Mouse (Mus musculus): Measurements from ENCODE around the gene Prpf19. TPM values are rescaled to one million over a fixed set of nuclear protein-coding genes. Genes with fewer than 3 reads are reported as not detected.

Prpf19 gene
- polyA plus RNA-seq (2014; fragmentation: Nextera tagmentation; extraction: Ambion mirVana), result 55.3 and 59.0 TPM in 2 replicates

DNA sequence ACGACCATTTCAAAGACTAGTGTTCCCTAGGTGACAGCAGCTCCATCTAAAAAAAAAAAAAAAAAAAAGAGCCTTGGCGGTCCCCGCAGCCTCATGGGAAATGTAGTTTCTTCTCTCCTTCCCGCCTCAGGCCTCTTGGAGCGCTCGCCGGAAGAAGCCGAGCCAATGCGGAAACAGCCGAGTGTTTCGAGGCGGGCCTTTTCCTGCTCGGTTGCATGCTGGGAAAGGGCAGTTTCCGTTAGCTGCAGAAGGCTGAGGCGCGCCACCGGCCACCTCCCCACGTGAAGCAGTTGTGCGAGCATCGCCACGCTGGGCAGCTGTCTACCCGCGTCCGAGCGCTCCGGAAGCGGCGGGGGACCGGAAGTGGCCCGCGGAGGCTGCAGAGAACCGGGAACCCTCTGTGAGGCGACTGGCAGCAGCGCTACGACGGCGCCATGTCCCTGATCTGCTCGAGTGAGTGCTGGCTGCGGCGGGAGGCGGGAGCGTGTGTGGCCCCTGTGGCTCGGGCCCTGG, at the start of gene Prpf19:
Gene Prpf19 (plus strand): TSS at position 216 of the 513 bp plus-strand sequence.
- DNase-seq (ENCODE audit: low spot score), result peak; percentile 98
- under 1% methylated on average over 43 of the region's 43 CpGs for WGBS
- peaks cover 10% of the 10 kb centered on the region for H3K36me3 ChIP-seq (ENCODE audit: control insufficient read depth, insufficient read depth, low read length)
- H3K9ac ChIP-seq (ENCODE audit: low read length), result peak within 1 kb of the TSS; percentile 94
- no peaks in the 10 kb centered on the region for H3K27me3 ChIP-seq (ENCODE audit: control insufficient read depth, insufficient read depth, low read length)
- 0 out of 2 replicates have a peak, but pooled peaks cover 6% of the 10 kb centered on the region for H3K4me1 ChIP-seq (ENCODE audit: control insufficient read depth, insufficient read depth, low read length)
- peak within 1 kb of the TSS; percentile 93 for H3K4me3 ChIP-seq (ENCODE audit: low read depth, low read length)
- H3K4me2 ChIP-seq (ENCODE audit: low read depth, severe bottlenecking), result peak within 1 kb of the TSS; percentile 76
- ATAC-seq (ENCODE audit: insufficient number of reproducible peaks, low FRiP score, low TSS enrichment, low read depth), result peak; percentile 88
- no peaks in the 10 kb centered on the region for H3K9me3 ChIP-seq (ENCODE audit: control insufficient read depth, low read length)
- peak within 1 kb of the TSS; percentile 91 for H3K27ac ChIP-seq (replicated peaks; ENCODE audit: low read depth, low read length)

DNA sequence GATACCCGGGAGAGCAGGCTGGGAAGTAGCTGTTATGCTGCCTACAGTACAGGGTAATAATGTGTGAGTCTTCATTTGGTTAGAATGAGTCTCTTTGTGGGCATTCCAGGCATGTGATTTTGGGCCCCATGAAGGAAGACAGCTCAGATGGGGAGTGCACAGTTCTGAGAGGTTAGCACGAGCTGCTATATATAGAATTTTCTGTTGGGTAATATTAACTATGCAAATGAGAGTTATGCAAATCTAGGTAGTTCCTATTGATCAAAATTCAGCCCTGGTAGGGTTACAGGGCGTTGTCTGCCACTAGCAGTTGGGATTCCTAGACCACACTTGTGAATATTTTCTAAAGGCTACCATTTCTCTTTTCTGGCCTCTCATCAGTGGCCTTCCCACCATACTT, 49.6 kb upstream of the Prpf19 start:
- Histone ChIP-seq H3K36me3 (ENCODE audit: control insufficient read depth, insufficient read depth, low read length) (no peaks in the 10 kb centered on the region), H3K4me1 (ENCODE audit: control insufficient read depth, insufficient read depth, low read length) (no peaks in the 10 kb centered on the region), H3K4me3 (ENCODE audit: low read depth, low read length) (no peak overlapping the region), H3K27me3 (ENCODE audit: control insufficient read depth, insufficient read depth, low read length) (no peaks in the 10 kb centered on the region), H3K9me3 (ENCODE audit: control insufficient read depth, low read length) (no peaks in the 10 kb centered on the region), H3K27ac (replicated peaks; ENCODE audit: low read depth, low read length) (no peak overlapping the region), H3K9ac (ENCODE audit: low read length) (no peak overlapping the region), H3K4me2 (ENCODE audit: low read depth, severe bottlenecking) (no peak overlapping the region)
- 86% methylated on average over 3 of the region's 3 CpGs for WGBS
- DNase-seq (ENCODE audit: low spot score), result no peak
- no peak for ATAC-seq (ENCODE audit: insufficient number of reproducible peaks, low FRiP score, low TSS enrichment, low read depth)

DNA sequence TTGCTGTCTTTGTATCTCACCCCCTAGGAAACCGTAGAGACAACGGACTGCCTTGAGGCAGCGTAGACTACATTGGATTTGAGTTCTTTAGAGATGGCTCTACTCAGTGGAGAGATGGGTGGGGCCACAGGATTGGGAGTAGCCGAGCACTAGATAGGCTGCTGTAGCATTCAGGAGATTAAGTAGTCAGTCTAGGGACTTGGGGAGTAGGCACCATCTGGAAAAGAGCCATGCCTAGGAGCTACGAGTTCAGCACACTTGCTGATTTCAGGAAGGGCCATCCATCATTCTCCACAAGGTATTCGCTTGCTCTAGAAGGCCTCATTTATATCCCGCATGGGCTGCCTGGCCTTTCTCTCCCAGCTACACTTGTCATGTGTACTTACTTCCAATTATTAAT, 48.9 kb upstream of the Prpf19 start:
- Histone ChIP-seq H3K4me3 (ENCODE audit: low read depth, low read length) (no peak overlapping the region), H3K27me3 (ENCODE audit: control insufficient read depth, insufficient read depth, low read length) (no peaks in the 10 kb centered on the region), H3K9me3 (ENCODE audit: control insufficient read depth, low read length) (no peaks in the 10 kb centered on the region), H3K9ac (ENCODE audit: low read length) (no peak overlapping the region), H3K36me3 (ENCODE audit: control insufficient read depth, insufficient read depth, low read length) (no peaks in the 10 kb centered on the region), H3K4me1 (ENCODE audit: control insufficient read depth, insufficient read depth, low read length) (no peaks in the 10 kb centered on the region), H3K4me2 (ENCODE audit: low read depth, severe bottlenecking) (no peak overlapping the region), H3K27ac (replicated peaks; ENCODE audit: low read depth, low read length) (no peak overlapping the region)
- ATAC-seq (ENCODE audit: insufficient number of reproducible peaks, low FRiP score, low TSS enrichment, low read depth) (no peak), DNase-seq (ENCODE audit: low spot score) (no peak)
- WGBS, result 72% methylated on average over 7 of the region's 7 CpGs

DNA sequence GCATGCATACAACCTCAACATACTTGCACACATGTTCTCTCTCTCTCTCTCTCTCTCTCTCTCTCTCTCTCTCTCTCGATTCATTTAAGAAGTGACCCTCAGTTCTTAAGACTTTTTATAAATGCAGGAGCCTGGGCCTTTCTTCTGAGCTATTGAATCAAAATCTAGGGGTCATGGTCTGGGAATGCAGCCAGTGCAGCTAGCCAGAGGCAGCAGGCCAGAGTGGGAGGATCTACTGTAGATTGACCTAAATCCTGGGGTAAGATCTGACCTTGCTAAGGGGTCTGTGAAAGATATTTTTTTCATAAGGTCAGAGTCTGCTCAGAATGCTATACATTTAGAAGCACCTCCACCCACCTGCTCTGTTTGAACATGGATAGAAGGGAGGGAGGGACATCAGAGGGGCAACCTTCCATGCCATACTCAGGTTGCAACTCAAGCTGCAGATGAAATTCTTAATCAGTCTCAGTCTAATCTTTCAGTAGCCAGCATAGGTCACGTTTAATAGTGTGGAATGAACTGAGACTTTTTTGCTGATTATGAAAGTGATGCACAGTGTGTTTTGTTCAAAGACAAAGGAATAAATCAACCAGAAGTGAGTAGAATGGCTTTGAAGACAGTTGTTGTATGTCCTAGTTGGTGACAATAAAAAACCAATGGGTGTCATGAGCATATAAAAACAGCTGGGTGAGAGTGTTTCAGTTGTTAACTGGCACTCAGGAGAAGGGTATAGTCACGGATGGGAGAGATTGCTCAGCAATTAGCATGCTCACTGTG, 47.5 kb upstream of the Prpf19 start:
- no peak for ATAC-seq (ENCODE audit: insufficient number of reproducible peaks, low FRiP score, low TSS enrichment, low read depth)
- no peak overlapping the region for H3K27ac ChIP-seq (replicated peaks; ENCODE audit: low read depth, low read length)
- WGBS, result 69% methylated on average over 3 of the region's 3 CpGs
- no peaks in the 10 kb centered on the region for H3K9me3 ChIP-seq (ENCODE audit: control insufficient read depth, low read length)
- H3K27me3 ChIP-seq (ENCODE audit: control insufficient read depth, insufficient read depth, low read length), result no peaks in the 10 kb centered on the region
- H3K4me1 ChIP-seq (ENCODE audit: control insufficient read depth, insufficient read depth, low read length), result no peaks in the 10 kb centered on the region
- no peaks in the 10 kb centered on the region for H3K36me3 ChIP-seq (ENCODE audit: control insufficient read depth, insufficient read depth, low read length)
- no peak overlapping the region for H3K4me3 ChIP-seq (ENCODE audit: low read depth, low read length)
- DNase-seq (ENCODE audit: low spot score), result no peak
- H3K9ac ChIP-seq (ENCODE audit: low read length), result no peak overlapping the region
- no peak overlapping the region for H3K4me2 ChIP-seq (ENCODE audit: low read depth, severe bottlenecking)

DNA sequence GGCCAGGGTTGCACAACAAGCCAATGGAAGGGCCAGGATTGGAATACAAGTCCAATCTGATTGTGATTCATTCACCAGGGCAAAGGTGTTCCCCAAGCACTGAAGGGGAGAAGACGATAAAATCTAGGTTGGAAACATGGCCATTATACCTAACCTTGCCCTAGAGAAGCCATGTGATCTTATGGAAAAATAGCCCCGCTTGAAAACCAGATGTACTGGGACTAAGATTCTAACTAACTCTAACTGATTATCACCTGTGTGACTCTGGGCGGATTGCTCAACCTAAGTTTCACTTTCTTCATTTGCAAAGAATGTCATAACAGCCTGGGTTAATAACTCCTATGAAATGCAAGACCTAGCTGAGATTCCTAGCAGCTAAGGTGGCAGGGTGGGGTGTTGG, 39.6 kb upstream of the Prpf19 start:
- H3K9ac ChIP-seq (ENCODE audit: low read length), result no peak overlapping the region
- no peak overlapping the region for H3K4me2 ChIP-seq (ENCODE audit: low read depth, severe bottlenecking)
- no peak overlapping the region for H3K27ac ChIP-seq (replicated peaks; ENCODE audit: low read depth, low read length)
- WGBS, result 83% methylated on average over 3 of the region's 3 CpGs
- H3K4me3 ChIP-seq (ENCODE audit: low read depth, low read length), result no peak overlapping the region
- H3K27me3 ChIP-seq (ENCODE audit: control insufficient read depth, insufficient read depth, low read length), result no peaks in the 10 kb centered on the region
- H3K9me3 ChIP-seq (ENCODE audit: control insufficient read depth, low read length), result no peaks in the 10 kb centered on the region
- no peaks in the 10 kb centered on the region for H3K4me1 ChIP-seq (ENCODE audit: control insufficient read depth, insufficient read depth, low read length)
- no peak for ATAC-seq (ENCODE audit: insufficient number of reproducible peaks, low FRiP score, low TSS enrichment, low read depth)
- no peak for DNase-seq (ENCODE audit: low spot score)
- H3K36me3 ChIP-seq (ENCODE audit: control insufficient read depth, insufficient read depth, low read length), result peaks cover 11% of the 10 kb centered on the region; the same call in 1 of the 2 replicates

DNA sequence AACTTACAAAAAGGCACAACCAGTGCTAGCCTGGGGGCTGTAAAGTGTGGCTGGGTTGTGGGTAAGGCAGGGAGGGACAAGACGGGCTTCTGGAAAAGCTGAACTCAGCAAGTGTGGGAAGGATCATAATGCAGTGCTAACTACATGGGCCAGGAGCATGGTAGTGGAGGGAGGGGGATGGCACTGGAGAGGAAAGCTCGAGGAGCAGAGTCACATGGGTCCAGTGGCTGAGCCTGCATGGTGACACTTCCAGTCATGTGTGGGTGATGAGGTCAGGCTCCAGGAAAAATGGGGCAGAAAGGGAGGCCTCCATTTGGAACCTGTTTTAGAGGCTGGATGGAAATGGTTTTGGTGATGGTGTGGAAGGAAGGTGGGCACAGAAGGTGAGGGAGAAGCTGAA, 38.5 kb upstream of the Prpf19 start:
- H3K4me1 ChIP-seq (ENCODE audit: control insufficient read depth, insufficient read depth, low read length), result no peaks in the 10 kb centered on the region
- DNase-seq (ENCODE audit: low spot score), result no peak
- H3K9ac ChIP-seq (ENCODE audit: low read length), result no peak overlapping the region
- H3K9me3 ChIP-seq (ENCODE audit: control insufficient read depth, low read length), result no peaks in the 10 kb centered on the region
- no peak overlapping the region for H3K4me2 ChIP-seq (ENCODE audit: low read depth, severe bottlenecking)
- no peak overlapping the region for H3K27ac ChIP-seq (replicated peaks; ENCODE audit: low read depth, low read length)
- no peak overlapping the region for H3K4me3 ChIP-seq (ENCODE audit: low read depth, low read length)
- WGBS, result 61% methylated on average over 2 of the region's 2 CpGs
- no peaks in the 10 kb centered on the region for H3K27me3 ChIP-seq (ENCODE audit: control insufficient read depth, insufficient read depth, low read length)
- ATAC-seq (ENCODE audit: insufficient number of reproducible peaks, low FRiP score, low TSS enrichment, low read depth), result no peak
- H3K36me3 ChIP-seq (ENCODE audit: control insufficient read depth, insufficient read depth, low read length), result peaks cover 15% of the 10 kb centered on the region; the same call in 1 of the 2 replicates

DNA sequence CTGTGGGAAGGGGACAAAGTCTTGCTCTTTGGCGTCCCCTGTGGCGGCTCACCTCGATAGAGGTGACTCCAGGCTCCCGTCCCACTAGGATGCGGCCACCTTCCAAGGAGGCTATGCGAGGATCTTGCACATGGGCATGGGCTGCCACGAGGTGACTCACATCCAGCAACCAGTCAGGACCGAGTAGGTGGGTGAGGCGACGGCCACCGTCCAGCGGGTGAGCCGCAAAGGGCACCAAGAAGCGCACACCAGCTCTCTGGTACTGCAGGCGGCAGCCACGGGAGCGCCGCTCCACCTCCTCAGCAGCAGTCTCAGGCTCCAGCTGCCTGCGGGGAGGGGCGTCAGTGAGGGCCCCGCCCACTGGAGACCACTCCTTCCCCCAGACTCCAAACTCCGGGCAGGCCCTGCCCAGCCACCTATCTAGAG, 34.9 kb upstream of the Prpf19 start:
- ATAC-seq (ENCODE audit: insufficient number of reproducible peaks, low FRiP score, low TSS enrichment, low read depth) (no peak), DNase-seq (ENCODE audit: low spot score) (peak; percentile 42)
- Histone ChIP-seq H3K36me3 (ENCODE audit: control insufficient read depth, insufficient read depth, low read length) (peaks cover 33% of the 10 kb centered on the region), H3K4me3 (ENCODE audit: low read depth, low read length) (no peak overlapping the region), H3K9ac (ENCODE audit: low read length) (no peak overlapping the region), H3K27me3 (ENCODE audit: control insufficient read depth, insufficient read depth, low read length) (no peaks in the 10 kb centered on the region), H3K4me1 (ENCODE audit: control insufficient read depth, insufficient read depth, low read length) (no peaks in the 10 kb centered on the region), H3K27ac (replicated peaks; ENCODE audit: low read depth, low read length) (no peak overlapping the region), H3K9me3 (ENCODE audit: control insufficient read depth, low read length) (no peaks in the 10 kb centered on the region), H3K4me2 (ENCODE audit: low read depth, severe bottlenecking) (no peak overlapping the region)
- WGBS, result 43% methylated on average over 22 of the region's 22 CpGs

DNA sequence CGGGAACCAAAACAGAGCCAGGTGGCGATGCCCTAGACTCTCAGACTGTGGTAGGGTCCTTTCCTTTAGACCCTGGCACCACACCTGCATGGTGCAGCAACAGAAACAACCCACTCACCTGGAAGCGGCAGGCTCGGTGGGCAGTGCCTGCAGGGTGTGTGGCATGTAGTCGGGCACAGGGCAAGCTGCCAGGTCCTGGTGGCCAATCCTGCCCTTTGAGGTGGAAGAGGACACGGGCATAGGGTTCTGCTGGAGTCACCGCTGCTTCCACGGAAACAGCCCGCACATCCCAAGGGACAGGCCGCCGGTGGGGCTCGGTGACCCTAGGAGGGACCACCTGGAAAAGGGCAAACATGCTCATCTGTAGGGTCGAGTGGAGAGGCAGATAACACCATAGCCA, 28.7 kb upstream of the Prpf19 start:
- Histone ChIP-seq H3K4me3 (ENCODE audit: low read depth, low read length) (no peak overlapping the region), H3K4me2 (ENCODE audit: low read depth, severe bottlenecking) (no peak overlapping the region), H3K9ac (ENCODE audit: low read length) (no peak overlapping the region), H3K9me3 (ENCODE audit: control insufficient read depth, low read length) (no peaks in the 10 kb centered on the region), H3K27ac (replicated peaks; ENCODE audit: low read depth, low read length) (no peak overlapping the region), H3K4me1 (ENCODE audit: control insufficient read depth, insufficient read depth, low read length) (peaks cover 10% of the 10 kb centered on the region), H3K36me3 (ENCODE audit: control insufficient read depth, insufficient read depth, low read length) (peaks cover 31% of the 10 kb centered on the region), H3K27me3 (ENCODE audit: control insufficient read depth, insufficient read depth, low read length) (no peaks in the 10 kb centered on the region)
- ATAC-seq (ENCODE audit: insufficient number of reproducible peaks, low FRiP score, low TSS enrichment, low read depth) (no peak), DNase-seq (ENCODE audit: low spot score) (no peak)
- WGBS, result 88% methylated on average over 13 of the region's 13 CpGs

Data from limb, embryonic 11.5 days (tissue).